Mouse (Mus musculus): Measurements from ENCODE around the gene Klhl34. TPM values are rescaled to one million over a fixed set of nuclear protein-coding genes. Genes with fewer than 3 reads are reported as not detected.

Gene Klhl34
- polyA plus RNA-seq (2017; shearing (Covaris generic)), result not detected

GRCm38 (mm10) chrX:157818207-157818920 lies at the start of gene Klhl34:
Gene Klhl34, plus strand, starts transcription at chrX:157818435.

Other genes starting within 250 kb of the Klhl34 start
- gene Yy2, start 249.4 kb upstream of the Klhl34 start, polyA plus RNA-seq (2017; shearing (Covaris generic)), result 2.8 TPM
- gene Mbtps2, start 219.7 kb upstream of the Klhl34 start, polyA plus RNA-seq (2017; shearing (Covaris generic)), result 18.9 TPM
- not detected for gene Smpx, start 119.5 kb upstream of the Klhl34 start, polyA plus RNA-seq (2017; shearing (Covaris generic))
- gene Cnksr2, start 224.9 kb downstream of the Klhl34 start, polyA plus RNA-seq (2017; shearing (Covaris generic)), result not detected